Mouse (Mus musculus): Measurements from ENCODE around the gene Cast.

Gene Cast

GRCm38 (mm10) chr13:74695497-74696193 is 113.0 kb downstream of the Cast start:
- DNase-seq: no peak
